10 mouse cellular contexts compared by ENCODE assay signal in the genomic region with DNA sequence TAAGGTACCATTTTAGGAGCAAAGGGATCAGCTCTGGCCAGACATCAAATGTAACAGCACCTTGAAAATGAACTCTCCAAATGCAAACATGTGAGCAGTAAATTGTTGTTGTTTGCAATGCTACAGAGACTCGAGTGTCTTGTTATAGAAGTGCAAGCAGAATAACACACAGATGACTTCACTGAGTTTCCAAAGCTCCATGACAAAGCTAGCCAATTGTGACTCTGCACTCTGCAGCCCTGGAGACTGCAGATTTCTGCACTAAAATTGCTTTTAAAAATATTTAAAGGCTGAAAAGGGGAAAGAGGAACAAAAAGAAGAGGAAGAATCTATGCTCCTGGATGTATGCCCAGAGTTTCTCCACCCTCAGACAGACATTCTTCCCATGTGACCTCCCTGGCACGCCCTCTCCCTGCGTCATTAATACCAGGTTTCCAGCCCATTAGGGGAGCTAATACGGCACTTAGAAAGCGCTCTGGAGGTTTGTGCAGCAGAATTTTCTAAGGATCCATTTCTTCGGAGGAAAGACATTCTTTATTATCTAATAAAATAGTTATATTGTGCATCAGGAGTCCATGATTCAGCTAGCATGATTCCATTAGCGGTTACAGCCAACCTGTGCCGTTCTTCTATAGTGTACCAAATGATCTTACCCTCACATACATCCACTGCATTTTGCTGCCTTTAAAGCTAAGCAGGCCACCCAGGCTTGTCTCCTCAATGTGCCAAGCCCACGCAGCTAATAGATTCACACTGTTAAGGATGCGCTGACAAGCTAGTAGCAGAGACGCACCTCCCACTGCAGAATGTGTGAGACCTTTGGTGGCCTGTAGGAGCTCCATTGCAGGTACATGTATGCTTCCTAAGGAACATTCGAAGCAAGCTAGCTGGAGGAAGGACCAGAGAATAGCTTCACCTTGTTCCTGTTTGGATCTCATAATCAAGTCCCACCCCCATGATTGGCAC.
DNase-seq lines count a peak whose midpoint lies in the region; ATAC-seq lines count a peak whose summit lies in the region.
"Had no signal": no experiment of that assay in that cellular context is flagged by ENCODE, and none has a peak within 500 bp of the region (broad histone marks: within the 10 kb centered on the region; RNA-seq: fewer than 3 reads in every experiment).

No protein-coding gene starts in this region.

- no peak overlapping the region for H3K9ac ChIP-seq in hindbrain, embryonic 15.5 days
- no peak overlapping the region for H3K9ac ChIP-seq in hindbrain, embryonic 11.5 days (ENCODE audit: low read depth, low read length)

- H3K4me3 ChIP-seq in hindbrain, embryonic 15.5 days = no peak overlapping the region
- H3K4me3 ChIP-seq in hindbrain, embryonic 11.5 days (ENCODE audit: low read depth, low read length) = no peak overlapping the region

- ATAC-seq in hindbrain, embryonic 15.5 days (ENCODE audit: low FRiP score, low read depth) = 0 out of 2 replicates have a peak, but pooled peaks have one; percentile 42
- ATAC-seq in hindbrain, embryonic 11.5 days (ENCODE audit: low FRiP score) = no peak

- H3K4me2 ChIP-seq in hindbrain, embryonic 15.5 days = 0 out of 2 replicates have a peak overlapping the region, but pooled peaks have one; percentile 11
- no peak overlapping the region for H3K4me2 ChIP-seq in hindbrain, embryonic 11.5 days (replicated peaks; ENCODE audit: low read depth, low read length)

- H3K27ac ChIP-seq in hindbrain, embryonic 15.5 days (replicated peaks) = peak overlapping the region; percentile 68
- no peak overlapping the region for H3K27ac ChIP-seq in hindbrain, embryonic 11.5 days (ENCODE audit: low read depth, low read length)

- intact Hi-C loops in heart, postnatal 14 days (cut with DNase I) = no loop called here

- 63% methylated on average over 12 of the region's 12 CpGs for WGBS in hindbrain, embryonic 15.5 days
- 83% methylated on average over 12 of the region's 12 CpGs for WGBS in hindbrain, embryonic 11.5 days

- H3K27me3 ChIP-seq in hindbrain, embryonic 15.5 days = no peaks in the 10 kb centered on the region
- no peaks in the 10 kb centered on the region for H3K27me3 ChIP-seq in hindbrain, embryonic 11.5 days (ENCODE audit: control insufficient read depth, insufficient read depth, low read length)

- H3K4me1 ChIP-seq in hindbrain, embryonic 15.5 days (replicated peaks) = peaks cover 23% of the 10 kb centered on the region
- no peaks in the 10 kb centered on the region for H3K4me1 ChIP-seq in hindbrain, embryonic 11.5 days (replicated peaks; ENCODE audit: control insufficient read depth, insufficient read depth, low read length)

- no peaks in the 10 kb centered on the region for H3K36me3 ChIP-seq in hindbrain, embryonic 15.5 days
- no peaks in the 10 kb centered on the region for H3K36me3 ChIP-seq in hindbrain, embryonic 11.5 days (ENCODE audit: control insufficient read depth, insufficient read depth, low read length)
- H3K36me3 ChIP-seq: G1E had no signal

- DNase-seq in hindbrain, embryonic 11.5 days (ENCODE audit: low spot score) = no peak
- DNase-seq in right cerebral cortex, postnatal 10 days (ENCODE audit: low spot score in 2 of 2) = peak; percentile 33 to 43
- no peak for DNase-seq in right cerebral cortex, postnatal 4 days
- DNase-seq in heart, postnatal 14 days = peak; percentile 13 to 38
- no peak for DNase-seq in embryo, embryonic 10.5 days (ENCODE audit: low spot score)
- DNase-seq in cerebellum, adult 9-10 months = no peak
- DNase-seq: right cerebral cortex, adult 18-20 months; thymus, postnatal 4 days had no signal

- no peaks in the 10 kb centered on the region for H3K9me3 ChIP-seq in hindbrain, embryonic 15.5 days
- H3K9me3 ChIP-seq in hindbrain, embryonic 11.5 days (ENCODE audit: control insufficient read depth, low read length) = no peaks in the 10 kb centered on the region

Comparison
In these comparisons a context has a peak if more than half of its experiments do, and no peak if none do; other contexts are left out.
1. DNase-seq: peak in right cerebral cortex, postnatal 10 days (2 of 2) and heart, postnatal 14 days (2 of 2); none in hindbrain, embryonic 11.5 days (single experiment), right cerebral cortex, postnatal 4 days (single experiment), embryo, embryonic 10.5 days (single experiment) and cerebellum, adult 9-10 months (single experiment).